Mouse (Mus musculus): ENCODE results near the gene Tbl1xr1. TPM values are rescaled to one million over a fixed set of nuclear protein-coding genes. Genes with fewer than 3 reads are reported as not detected.
A peak's percentile ranks its signal among the peaks of the same experiment; 100 is the strongest.

Gene Tbl1xr1
- polyA plus RNA-seq, 1 experiment from 2014 or later: 9.6 TPM

DNA sequence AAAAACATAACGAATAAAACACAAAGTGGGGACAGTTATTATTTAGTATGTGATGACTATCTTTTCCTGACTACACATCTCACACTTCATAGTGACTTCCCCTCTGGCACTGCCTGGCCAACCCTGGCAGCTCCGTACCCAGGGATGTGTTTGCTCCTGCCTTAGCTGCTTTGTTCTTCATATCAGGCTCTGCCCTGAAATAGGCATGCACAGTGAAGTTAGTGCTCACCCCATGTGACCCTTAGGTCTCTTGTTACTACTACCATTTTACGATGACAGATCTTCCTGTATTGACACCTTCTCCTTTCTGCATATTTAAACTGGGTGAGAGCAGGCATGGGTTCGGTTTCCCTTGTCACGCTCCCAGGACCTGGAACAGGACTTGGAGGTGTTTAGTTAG is 16.3 kb downstream of the Tbl1xr1 start:
- Histone ChIP-seq H3K27ac (replicated peaks) (no peak overlapping the region), H3K9me3 (ENCODE audit: control insufficient read depth, low read length) (no peaks in the 10 kb centered on the region), H3K36me3 (ENCODE audit: control insufficient read depth, insufficient read depth, low read length) (no peaks in the 10 kb centered on the region), H3K4me3 (ENCODE audit: low read depth, low read length) (no peak overlapping the region), H3K4me2 (replicated peaks; ENCODE audit: low read depth) (no peak overlapping the region), H3K9ac (ENCODE audit: low read length) (no peak overlapping the region), H3K27me3 (ENCODE audit: control insufficient read depth, insufficient read depth, low read length) (no peaks in the 10 kb centered on the region), H3K4me1 (replicated peaks; ENCODE audit: control insufficient read depth, insufficient read depth) (peaks cover 9% of the 10 kb centered on the region)
- DNase-seq (ENCODE audit: low spot score): peak; percentile 39
- TF ChIP-seq EP300 (optimal IDR thresholded peaks at IDR 0.05) (no peak), CTCF (IDR thresholded peaks at IDR 0.05; ENCODE audit: low read depth) (no peak)
- 56% methylated on average over 5 of the region's 5 CpGs for WGBS
- ATAC-seq (ENCODE audit: low FRiP score, low TSS enrichment): peak; percentile 73

DNA sequence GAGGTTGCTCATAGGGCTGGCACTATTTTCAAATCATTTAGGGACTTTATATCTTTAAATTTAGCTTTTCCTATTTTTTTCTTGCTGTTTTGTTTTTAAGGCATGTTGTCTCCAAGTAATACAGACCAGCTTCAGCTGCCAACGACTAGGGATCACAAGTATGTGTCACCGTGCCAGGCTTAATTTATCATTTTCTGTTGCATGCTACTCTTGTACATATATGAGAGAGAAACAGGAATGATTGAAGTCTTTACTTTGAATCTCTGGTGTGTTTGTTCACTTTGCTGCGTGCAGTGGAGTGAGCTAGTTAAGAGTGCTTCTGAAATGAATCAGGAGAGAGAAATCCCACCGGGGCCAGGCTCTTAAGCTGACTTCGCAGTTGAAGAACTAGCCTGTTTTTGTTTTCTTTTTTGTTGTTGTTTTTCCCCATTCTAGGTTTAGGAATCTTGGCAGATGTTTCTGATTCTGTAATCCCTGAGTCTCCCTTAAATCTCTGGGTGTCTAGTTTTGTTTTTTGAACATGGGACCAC is 27.6 kb downstream of the Tbl1xr1 start:
- no peak for DNase-seq (ENCODE audit: low spot score)
- H3K9me3 ChIP-seq (ENCODE audit: control insufficient read depth, low read length): no peaks in the 10 kb centered on the region
- ATAC-seq (ENCODE audit: low FRiP score, low TSS enrichment): no peak
- WGBS: 40% methylated on average over 5 of the region's 5 CpGs
- TF ChIP-seq CTCF (IDR thresholded peaks at IDR 0.05; ENCODE audit: low read depth) (no peak), EP300 (optimal IDR thresholded peaks at IDR 0.05) (no peak)
- no peaks in the 10 kb centered on the region for H3K4me1 ChIP-seq (replicated peaks; ENCODE audit: control insufficient read depth, insufficient read depth)
- H3K4me2 ChIP-seq (replicated peaks; ENCODE audit: low read depth): no peak overlapping the region
- H3K27ac ChIP-seq (replicated peaks): no peak overlapping the region
- no peaks in the 10 kb centered on the region for H3K27me3 ChIP-seq (ENCODE audit: control insufficient read depth, insufficient read depth, low read length)
- no peak overlapping the region for H3K9ac ChIP-seq (ENCODE audit: low read length)
- H3K4me3 ChIP-seq (ENCODE audit: low read depth, low read length): no peak overlapping the region
- no peaks in the 10 kb centered on the region for H3K36me3 ChIP-seq (ENCODE audit: control insufficient read depth, insufficient read depth, low read length)

DNA sequence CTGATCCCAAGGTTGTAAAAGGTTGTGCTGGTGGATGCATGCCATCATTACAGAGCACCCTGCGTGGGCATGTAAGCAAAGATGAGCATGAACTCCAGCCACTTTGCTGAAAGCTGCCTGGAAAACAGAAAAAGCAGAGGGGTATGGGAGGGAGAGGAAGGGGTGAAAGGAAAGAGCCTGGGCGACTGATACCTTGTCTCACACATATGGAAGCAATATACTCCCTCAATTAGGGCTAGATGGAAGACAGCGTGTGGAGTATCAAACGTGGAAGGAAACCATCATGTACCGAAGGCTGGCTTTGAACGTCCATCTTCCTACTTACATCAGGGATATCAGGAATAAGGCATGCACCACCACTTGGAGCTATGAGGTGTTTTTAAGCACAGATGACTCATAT is 29.0 kb downstream of the Tbl1xr1 start:
- Histone ChIP-seq H3K27me3 (ENCODE audit: control insufficient read depth, insufficient read depth, low read length) (no peaks in the 10 kb centered on the region), H3K9me3 (ENCODE audit: control insufficient read depth, low read length) (no peaks in the 10 kb centered on the region), H3K9ac (ENCODE audit: low read length) (no peak overlapping the region), H3K4me2 (replicated peaks; ENCODE audit: low read depth) (no peak overlapping the region), H3K4me1 (replicated peaks; ENCODE audit: control insufficient read depth, insufficient read depth) (no peaks in the 10 kb centered on the region), H3K36me3 (ENCODE audit: control insufficient read depth, insufficient read depth, low read length) (no peaks in the 10 kb centered on the region), H3K4me3 (ENCODE audit: low read depth, low read length) (no peak overlapping the region), H3K27ac (replicated peaks) (no peak overlapping the region)
- WGBS: 80% methylated on average over 6 of the region's 6 CpGs
- TF ChIP-seq EP300 (optimal IDR thresholded peaks at IDR 0.05) (no peak), CTCF (IDR thresholded peaks at IDR 0.05; ENCODE audit: low read depth) (no peak)
- ATAC-seq (ENCODE audit: low FRiP score, low TSS enrichment) (no peak), DNase-seq (ENCODE audit: low spot score) (no peak)

DNA sequence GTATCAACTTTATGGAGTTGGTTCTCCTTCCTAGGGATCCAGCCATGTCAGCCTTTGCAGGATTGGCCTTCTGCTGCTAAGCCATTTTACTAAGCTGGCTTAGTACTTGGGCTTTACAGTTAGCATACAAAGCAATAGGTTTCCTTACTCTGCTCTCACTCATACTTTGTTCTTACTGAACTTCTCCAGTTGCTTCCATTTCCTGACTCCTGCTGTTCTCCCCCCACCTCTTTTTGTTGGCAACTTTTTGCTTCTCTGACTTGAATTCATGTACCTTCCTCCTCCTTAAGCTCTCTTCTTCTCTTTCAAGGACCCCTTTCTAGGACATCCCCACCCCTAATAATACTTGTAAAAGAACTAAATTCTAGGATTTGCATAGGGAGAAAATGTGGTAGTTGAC is 31.6 kb downstream of the Tbl1xr1 start:
- Histone ChIP-seq H3K4me2 (replicated peaks; ENCODE audit: low read depth) (no peak overlapping the region), H3K27me3 (ENCODE audit: control insufficient read depth, insufficient read depth, low read length) (no peaks in the 10 kb centered on the region), H3K4me3 (ENCODE audit: low read depth, low read length) (no peak overlapping the region), H3K9ac (ENCODE audit: low read length) (no peak overlapping the region), H3K27ac (replicated peaks) (no peak overlapping the region), H3K36me3 (ENCODE audit: control insufficient read depth, insufficient read depth, low read length) (no peaks in the 10 kb centered on the region), H3K9me3 (ENCODE audit: control insufficient read depth, low read length) (no peaks in the 10 kb centered on the region), H3K4me1 (replicated peaks; ENCODE audit: control insufficient read depth, insufficient read depth) (no peaks in the 10 kb centered on the region)
- ATAC-seq (ENCODE audit: low FRiP score, low TSS enrichment) (no peak), DNase-seq (ENCODE audit: low spot score) (no peak)
- TF ChIP-seq EP300 (optimal IDR thresholded peaks at IDR 0.05) (no peak), CTCF (IDR thresholded peaks at IDR 0.05; ENCODE audit: low read depth) (no peak)

DNA sequence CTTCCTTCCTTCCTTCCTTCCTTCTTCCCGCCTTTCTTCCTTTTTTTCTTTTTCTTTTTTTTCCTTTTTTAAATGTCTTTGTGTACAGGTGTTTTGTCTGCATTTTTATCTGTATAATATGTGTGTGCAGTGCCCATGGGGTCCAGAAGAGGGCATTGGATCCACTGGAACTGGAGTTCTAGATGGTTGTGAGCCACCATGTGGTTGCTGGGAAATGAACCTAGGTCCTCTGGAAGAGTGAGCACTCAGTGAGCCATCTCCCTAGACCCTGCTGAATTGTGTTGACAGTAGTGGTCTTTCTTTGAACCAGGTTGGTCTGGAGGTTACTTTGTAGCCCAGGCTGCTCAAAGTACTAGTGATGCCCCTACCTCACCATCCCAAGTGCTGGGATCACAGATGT is 33.2 kb downstream of the Tbl1xr1 start:
- no peak for ATAC-seq (ENCODE audit: low FRiP score, low TSS enrichment)
- WGBS: 94% methylated on average over 1 of the region's 1 CpGs
- no peak for DNase-seq (ENCODE audit: low spot score)
- no peaks in the 10 kb centered on the region for H3K36me3 ChIP-seq (ENCODE audit: control insufficient read depth, insufficient read depth, low read length)
- no peaks in the 10 kb centered on the region for H3K9me3 ChIP-seq (ENCODE audit: control insufficient read depth, low read length)
- H3K4me2 ChIP-seq (replicated peaks; ENCODE audit: low read depth): no peak overlapping the region
- no peak overlapping the region for H3K4me3 ChIP-seq (ENCODE audit: low read depth, low read length)
- no peaks in the 10 kb centered on the region for H3K27me3 ChIP-seq (ENCODE audit: control insufficient read depth, insufficient read depth, low read length)
- H3K9ac ChIP-seq (ENCODE audit: low read length): no peak overlapping the region
- no peak overlapping the region for H3K27ac ChIP-seq (replicated peaks)
- no peaks in the 10 kb centered on the region for H3K4me1 ChIP-seq (replicated peaks; ENCODE audit: control insufficient read depth, insufficient read depth)
- TF ChIP-seq EP300 (optimal IDR thresholded peaks at IDR 0.05): no peak
- peak; percentile 32; the same call in 1 of the 2 replicates for TF ChIP-seq CTCF (IDR thresholded peaks at IDR 0.05; ENCODE audit: low read depth)

DNA sequence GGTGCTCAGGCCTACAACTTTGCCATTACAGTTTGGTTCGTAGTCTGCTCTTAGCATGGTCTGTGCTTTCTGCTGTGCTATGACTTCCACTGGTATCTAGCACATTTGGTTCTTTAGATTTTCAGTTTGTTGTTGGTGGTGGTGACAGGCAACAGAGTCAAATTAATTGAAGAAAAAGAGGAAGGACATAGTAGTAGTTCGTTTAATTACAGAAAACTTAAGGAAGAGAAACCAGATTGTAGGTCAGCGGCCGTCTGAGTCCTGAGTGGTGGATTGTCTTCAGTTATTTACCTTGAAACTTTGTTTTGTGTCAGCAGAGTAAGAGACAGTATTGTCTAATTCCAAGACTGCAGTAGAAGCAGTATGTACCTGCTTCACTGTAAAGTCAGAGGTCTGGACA is 37.3 kb downstream of the Tbl1xr1 start:
- no peaks in the 10 kb centered on the region for H3K27me3 ChIP-seq (ENCODE audit: control insufficient read depth, insufficient read depth, low read length)
- 0 out of 2 replicates have a peak overlapping the region, but pooled peaks have one; percentile 18 for H3K27ac ChIP-seq (replicated peaks)
- TF ChIP-seq CTCF (IDR thresholded peaks at IDR 0.05; ENCODE audit: low read depth) (no peak), EP300 (optimal IDR thresholded peaks at IDR 0.05) (no peak)
- H3K4me2 ChIP-seq (replicated peaks; ENCODE audit: low read depth): no peak overlapping the region
- H3K4me3 ChIP-seq (ENCODE audit: low read depth, low read length): no peak overlapping the region
- DNase-seq (ENCODE audit: low spot score) (no peak), ATAC-seq (ENCODE audit: low FRiP score, low TSS enrichment) (no peak)
- H3K9me3 ChIP-seq (ENCODE audit: control insufficient read depth, low read length): no peaks in the 10 kb centered on the region
- WGBS: 91% methylated on average over 4 of the region's 4 CpGs
- no peaks in the 10 kb centered on the region for H3K4me1 ChIP-seq (replicated peaks; ENCODE audit: control insufficient read depth, insufficient read depth)
- H3K9ac ChIP-seq (ENCODE audit: low read length): no peak overlapping the region
- H3K36me3 ChIP-seq (ENCODE audit: control insufficient read depth, insufficient read depth, low read length): no peaks in the 10 kb centered on the region

All from stomach, postnatal 0 days (tissue).